Mouse (Mus musculus): ENCODE measurements at regions not wholly inside any gene's neighbourhood (a gene's known extent, or its start where the extent isn't known, plus 50 kb on each side); places are given as distances from the start of the nearest gene placed in this dataset.
A peak's percentile ranks its signal among the peaks of the same experiment; 100 is the strongest.

- peak; percentile 72 to 82 for DNase-seq
Observed at GRCm38 (mm10) chr10:35654548-35655180, 57.0 kb downstream of the Amd2 start.

GRCm38 (mm10) chr10:35649930-35650329, 61.8 kb downstream of the Amd2 start:
- no peak for DNase-seq

- DNase-seq, result no peak
Observed at GRCm38 (mm10) chr10:35620853-35621252, 90.8 kb downstream of the Amd2 start.

- DNase-seq, result peak; percentile 20 to 32
Observed at GRCm38 (mm10) chr10:35586251-35586650, 125.4 kb downstream of the Amd2 start.

All from cerebellum, postnatal 10 days (tissue).